In the genomic region with DNA sequence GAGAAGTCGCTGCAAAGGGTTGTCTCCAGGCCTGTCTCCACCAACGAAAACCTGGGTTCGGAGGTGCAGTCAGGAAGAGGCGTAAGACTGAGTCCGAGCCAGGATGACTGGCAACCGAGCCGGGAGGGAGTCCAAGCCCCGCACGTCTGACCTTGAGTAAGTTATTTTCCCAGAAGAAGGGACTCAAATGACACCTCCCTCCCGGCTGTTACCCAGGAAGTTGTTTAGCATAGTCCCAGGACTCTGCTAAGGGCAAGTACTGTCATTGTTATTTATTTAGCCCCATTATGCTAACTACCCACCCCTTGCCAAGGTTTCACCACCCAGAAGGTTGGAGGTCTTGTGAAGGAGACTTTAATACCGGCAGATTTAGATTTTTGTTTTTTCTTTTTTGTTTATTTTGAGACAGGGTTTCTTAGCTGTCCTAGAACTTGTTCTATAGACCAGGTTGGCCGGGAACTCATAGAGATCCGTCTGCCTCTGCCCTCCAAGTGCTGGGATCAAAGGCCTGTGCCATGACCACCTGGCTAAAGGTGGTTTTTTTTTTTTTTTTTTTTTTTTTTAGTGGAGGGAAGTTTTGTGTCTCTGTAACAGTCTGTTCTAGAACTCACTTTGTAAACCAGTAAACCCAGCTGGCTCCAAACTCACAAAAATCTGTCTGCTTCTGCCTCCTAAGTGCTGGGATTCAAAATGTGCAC, we compare ENCODE assay signal across 30 mouse cellular contexts.
DNase-seq lines count a peak whose midpoint lies in the region; ATAC-seq and TF ChIP-seq lines count a peak whose summit lies in the region.
"Had no signal": no experiment of that assay in that cellular context is flagged by ENCODE, and none has a peak within 500 bp of the region (broad histone marks: within the 10 kb centered on the region; RNA-seq: fewer than 3 reads in every experiment).

No protein-coding gene starts in this region.

- no peaks in the 10 kb centered on the region for H3K27me3 ChIP-seq in kidney, postnatal 0 days (ENCODE audit: insufficient read depth, low read length)
- H3K27me3 ChIP-seq in E14TG2a.4 (ENCODE audit: insufficient read depth, low read length) = no peaks in the 10 kb centered on the region
- H3K27me3 ChIP-seq in hindbrain, embryonic 16.5 days (replicated peaks; ENCODE audit: control insufficient read depth, insufficient read depth, low read length) = no peaks in the 10 kb centered on the region
- H3K27me3 ChIP-seq: embryonic facial prominence, embryonic 13.5 days; heart, embryonic 15.5 days; intestine, embryonic 15.5 days; limb, embryonic 15.5 days; liver, embryonic 13.5 days; Patski had no signal

- TF ChIP-seq CTCF in kidney, postnatal 0 days (IDR thresholded peaks at IDR 0.05; ENCODE audit: low read depth) = no peak
- no peak for TF ChIP-seq CTCF in E14TG2a.4 (conservative IDR thresholded peaks at IDR 0.05; ENCODE audit: low read length)

- no peak overlapping the region for H3K4me3 ChIP-seq in kidney, postnatal 0 days (replicated peaks; ENCODE audit: low read depth, low read length)
- H3K4me3 ChIP-seq in E14TG2a.4 (replicated peaks; ENCODE audit: low read length) = peak overlapping the region; percentile 81
- peak overlapping the region; percentile 53 to 74 for H3K4me3 ChIP-seq in ES-E14 (ENCODE audit: insufficient read depth in 1 of 2, low read depth in 1 of 2, low read length in 2 of 2, poor library complexity in 1 of 2, severe bottlenecking in 1 of 2)
- no peak overlapping the region for H3K4me3 ChIP-seq in hindbrain, embryonic 16.5 days (ENCODE audit: low read length)
- H3K4me3 ChIP-seq: embryonic facial prominence, embryonic 13.5 days; forebrain, embryonic 10.5 days; heart, embryonic 10.5 days; heart, embryonic 15.5 days; intestine, embryonic 15.5 days; limb, embryonic 10.5 days; limb, embryonic 15.5 days; liver, embryonic 13.5 days had no signal

- in situ Hi-C loops in ES-E14 (cut with MboI; ENCODE audit: low sequenced_read_pairs in 2 of 2, unreplicated experiment in 2 of 2) = loop anchor here in 1 of 2 experiments (25.0 kb wide), 1 partner anchor 96 kb away; the partner anchor contains the start of gene Sox2

- no peak overlapping the region for H3K9ac ChIP-seq in kidney, postnatal 0 days (ENCODE audit: low read depth, low read length)
- peak overlapping the region; percentile 90 for H3K9ac ChIP-seq in ES-E14 (ENCODE audit: insufficient read depth, low read depth, low read length, poor library complexity, severe bottlenecking)
- no peak overlapping the region for H3K9ac ChIP-seq in hindbrain, embryonic 16.5 days (ENCODE audit: low read depth, low read length)
- H3K9ac ChIP-seq: embryonic facial prominence, embryonic 13.5 days; heart, embryonic 15.5 days; intestine, embryonic 15.5 days; limb, embryonic 15.5 days; liver, embryonic 13.5 days had no signal

- no peak for ATAC-seq in kidney, postnatal 0 days (replicated peaks; ENCODE audit: low FRiP score, low read depth)
- ATAC-seq in hindbrain, embryonic 16.5 days = no peak
- ATAC-seq: forebrain, embryonic 16.5 days; hindbrain, postnatal 0 days; intestine, embryonic 15.5 days; Patski had no signal

- H3K4me1 ChIP-seq in kidney, postnatal 0 days (replicated peaks; ENCODE audit: insufficient read depth, low read length) = no peaks in the 10 kb centered on the region
- H3K4me1 ChIP-seq in E14TG2a.4 (replicated peaks; ENCODE audit: low read depth, low read length) = peaks cover 80% of the 10 kb centered on the region
- H3K4me1 ChIP-seq in ES-E14 (ENCODE audit: control insufficient read depth in 2 of 2, insufficient read depth in 2 of 2, low read length in 2 of 2, poor library complexity in 1 of 2) = peaks cover 19 to 28% of the 10 kb centered on the region in 2 experiments
- no peaks in the 10 kb centered on the region for H3K4me1 ChIP-seq in hindbrain, embryonic 16.5 days (ENCODE audit: control insufficient read depth, insufficient read depth, low read depth, low read length)
- H3K4me1 ChIP-seq: embryonic facial prominence, embryonic 13.5 days; heart, embryonic 10.5 days; heart, embryonic 15.5 days; intestine, embryonic 15.5 days; limb, embryonic 15.5 days; liver, embryonic 13.5 days had no signal

- no peak for DNase-seq in kidney, postnatal 0 days (ENCODE audit: low spot score)
- DNase-seq in kidney, postnatal 4 days = no peak
- peak; percentile 82 for DNase-seq in ES-E14 (ENCODE audit: low read depth, low spot score)
- peak; percentile 51 for DNase-seq in adrenal gland, postnatal 10 days
- DNase-seq in left cerebral cortex, adult 9 months (ENCODE audit: low spot score in 2 of 2) = no peak
- DNase-seq in thymus, postnatal 36 days = no peak
- DNase-seq: cerebellum, adult 11 months; cerebellum, adult 9-11 months; embryo, embryonic 11 days; gastrocnemius, postnatal 10 days; kidney, adult 2 months; layer of hippocampus, postnatal 36 days; liver, embryonic 13.5 days; lung, adult 2 months; lung, postnatal 14 days; midbrain, embryonic 14.5 days; right cerebral cortex, postnatal 4 days had no signal

- H3K36me3 ChIP-seq in kidney, postnatal 0 days (ENCODE audit: insufficient read depth, low read length) = no peaks in the 10 kb centered on the region
- H3K36me3 ChIP-seq in E14TG2a.4 (ENCODE audit: insufficient read depth, low read length) (no peaks in the 10 kb centered on the region), ES-E14 (ENCODE audit: control insufficient read depth, insufficient read depth, low read length, poor library complexity, severe bottlenecking) (no peaks in the 10 kb centered on the region)
- H3K36me3 ChIP-seq in hindbrain, embryonic 16.5 days (ENCODE audit: control insufficient read depth, insufficient read depth, low read length) = no peaks in the 10 kb centered on the region
- H3K36me3 ChIP-seq: embryonic facial prominence, embryonic 13.5 days; forebrain, embryonic 10.5 days; G1E; heart, embryonic 10.5 days; heart, embryonic 15.5 days; intestine, embryonic 15.5 days; limb, embryonic 10.5 days; limb, embryonic 15.5 days; liver, embryonic 13.5 days had no signal

- WGBS in kidney, postnatal 0 days = 19% methylated on average over 13 of the region's 13 CpGs
- 41% methylated on average over 13 of the region's 13 CpGs for WGBS in hindbrain, embryonic 16.5 days

- no peak overlapping the region for H3K27ac ChIP-seq in kidney, postnatal 0 days
- H3K27ac ChIP-seq in ES-E14 (ENCODE audit: insufficient read depth, low read depth, low read length, poor library complexity, severe bottlenecking) = peak overlapping the region; percentile 100
- no peak overlapping the region for H3K27ac ChIP-seq in hindbrain, embryonic 16.5 days (ENCODE audit: low read depth, low read length)
- H3K27ac ChIP-seq: embryonic facial prominence, embryonic 13.5 days; forebrain, embryonic 10.5 days; heart, embryonic 10.5 days; heart, embryonic 15.5 days; hindbrain, postnatal 0 days; intestine, embryonic 15.5 days; limb, embryonic 10.5 days; limb, embryonic 15.5 days; liver, embryonic 13.5 days had no signal

- H3K9me3 ChIP-seq in kidney, postnatal 0 days (replicated peaks; ENCODE audit: low read length) = no peaks in the 10 kb centered on the region
- H3K9me3 ChIP-seq in E14TG2a.4 (ENCODE audit: low read length) = no peaks in the 10 kb centered on the region
- no peaks in the 10 kb centered on the region for H3K9me3 ChIP-seq in ES-E14 (ENCODE audit: control insufficient read depth, insufficient read depth, low read depth, low read length)
- H3K9me3 ChIP-seq in hindbrain, embryonic 16.5 days (ENCODE audit: control insufficient read depth, low read length) = no peaks in the 10 kb centered on the region
- H3K9me3 ChIP-seq: embryonic facial prominence, embryonic 13.5 days; heart, embryonic 10.5 days; heart, embryonic 15.5 days; intestine, embryonic 15.5 days; limb, embryonic 10.5 days; limb, embryonic 15.5 days; liver, embryonic 13.5 days had no signal

- H3K4me2 ChIP-seq in kidney, postnatal 0 days (ENCODE audit: low read length) = peak overlapping the region; percentile 7; the same call in 1 of the 2 replicates
- no peak overlapping the region for H3K4me2 ChIP-seq in hindbrain, embryonic 16.5 days (ENCODE audit: low read length)
- H3K4me2 ChIP-seq: embryonic facial prominence, embryonic 13.5 days; heart, embryonic 15.5 days; intestine, embryonic 15.5 days; limb, embryonic 15.5 days; liver, embryonic 13.5 days had no signal

TF ChIP-seq in ES-E14, 5 proteins besides CTCF, POLR2A, EP300 and RAD21:
- TF ChIP-seq ZC3H11A (IDR thresholded peaks at IDR 0.05; ENCODE audit: borderline replicate concordance, low read depth, low read length) (no peak), MAFK (IDR thresholded peaks at IDR 0.05; ENCODE audit: insufficient read depth, low read depth, low read length) (peak; percentile 63), CHD2 (IDR thresholded peaks at IDR 0.05; ENCODE audit: low read depth, low read length) (peak; percentile 55; the same call in 1 of the 2 replicates), ZNF384 (IDR thresholded peaks at IDR 0.05; ENCODE audit: low read depth, low read length) (peak; percentile 96), HCFC1 (IDR thresholded peaks at IDR 0.05; ENCODE audit: borderline replicate concordance, insufficient read depth, low read length) (no peak)

Comparison
In these comparisons a context has a peak if more than half of its experiments do, and no peak if none do; other contexts are left out.
1. DNase-seq: peak in ES-E14 (single experiment) and adrenal gland, postnatal 10 days (single experiment); none in kidney, postnatal 0 days (single experiment), kidney, postnatal 4 days (0 of 2), left cerebral cortex, adult 9 months (0 of 2) and thymus, postnatal 36 days (0 of 2).
2. H3K4me3 ChIP-seq: peak in E14TG2a.4 (single experiment) and ES-E14 (2 of 2); none in kidney, postnatal 0 days (single experiment) and hindbrain, embryonic 16.5 days (single experiment).